Mouse (Mus musculus): ENCODE data around the gene Map1lc3b. TPM values are rescaled to one million over a fixed set of nuclear protein-coding genes. Genes with fewer than 3 reads are reported as not detected.

Map1lc3b gene
- polyA plus RNA-seq, 1 experiment from 2014 or later: 205 TPM

GRCm38 (mm10) chr8:121570335-121570734, 19.8 kb upstream of the Map1lc3b start:
- peak; percentile 76 for ATAC-seq
- H3K27me3 ChIP-seq (ENCODE audit: insufficient read depth, low read length): no peaks in the 10 kb centered on the region
- DNase-seq: peak; percentile 68

GRCm38 (mm10) chr8:121570801-121571200, 19.4 kb upstream of the Map1lc3b start:
- Histone ChIP-seq H3K4me3 (ENCODE audit: low read depth, low read length) (0 out of 2 replicates have a peak overlapping the region, but pooled peaks have one; percentile 1), H3K36me3 (replicated peaks; ENCODE audit: insufficient read depth, low read length) (no peaks in the 10 kb centered on the region), H3K4me1 (ENCODE audit: insufficient read depth) (peaks cover 18% of the 10 kb centered on the region), H3K9ac (replicated peaks) (peak overlapping the region; percentile 1; the same call in 1 of the 2 replicates), H3K4me2 (ENCODE audit: low read depth, low read length) (peak overlapping the region; percentile 62), H3K9me3 (ENCODE audit: low read length) (no peaks in the 10 kb centered on the region), H3K27ac (ENCODE audit: low read depth) (peak overlapping the region; percentile 69), H3K27me3 (ENCODE audit: insufficient read depth, low read length) (no peaks in the 10 kb centered on the region)
- TF ChIP-seq EP300 (IDR thresholded peaks at IDR 0.05; ENCODE audit: low read depth) (no peak), CTCF (IDR thresholded peaks at IDR 0.05; ENCODE audit: low read depth) (no peak)
- WGBS (ENCODE audit: insufficient replicate concordance): 53% methylated on average over 17 of the region's 17 CpGs
- no peak for DNase-seq
- peak; percentile 22; the same call in 1 of the 2 replicates for ATAC-seq

More at GRCm38 (mm10) chr8:121570335-121570734, 19.8 kb upstream of the Map1lc3b start:
- Histone ChIP-seq H3K4me3 (ENCODE audit: low read depth, low read length) (0 out of 2 replicates have a peak overlapping the region, but pooled peaks have one; percentile 1), H3K4me1 (ENCODE audit: insufficient read depth) (peaks cover 18% of the 10 kb centered on the region), H3K9me3 (ENCODE audit: low read length) (no peaks in the 10 kb centered on the region), H3K27ac (ENCODE audit: low read depth) (peak overlapping the region; percentile 69), H3K4me2 (ENCODE audit: low read depth, low read length) (peak overlapping the region; percentile 62), H3K36me3 (replicated peaks; ENCODE audit: insufficient read depth, low read length) (no peaks in the 10 kb centered on the region), H3K9ac (replicated peaks) (peak overlapping the region; percentile 1; the same call in 1 of the 2 replicates)
- 40% methylated on average over 21 of the region's 21 CpGs for WGBS (ENCODE audit: insufficient replicate concordance)
- no peak for TF ChIP-seq CTCF (IDR thresholded peaks at IDR 0.05; ENCODE audit: low read depth)
- TF ChIP-seq EP300 (IDR thresholded peaks at IDR 0.05; ENCODE audit: low read depth): no peak

- H3K27me3 ChIP-seq (ENCODE audit: insufficient read depth, low read length): no peaks in the 10 kb centered on the region
- H3K9me3 ChIP-seq (ENCODE audit: low read length): no peaks in the 10 kb centered on the region
- WGBS (ENCODE audit: insufficient replicate concordance): 83% methylated on average over 7 of the region's 7 CpGs
- DNase-seq: no peak
- ATAC-seq: no peak
- peaks cover 21% of the 10 kb centered on the region for H3K4me1 ChIP-seq (ENCODE audit: insufficient read depth)
- no peak overlapping the region for H3K27ac ChIP-seq (ENCODE audit: low read depth)
- H3K4me3 ChIP-seq (ENCODE audit: low read depth, low read length): no peak overlapping the region
- H3K4me2 ChIP-seq (ENCODE audit: low read depth, low read length): no peak overlapping the region
- no peaks in the 10 kb centered on the region for H3K36me3 ChIP-seq (replicated peaks; ENCODE audit: insufficient read depth, low read length)
- no peak overlapping the region for H3K9ac ChIP-seq (replicated peaks)
- TF ChIP-seq EP300 (IDR thresholded peaks at IDR 0.05; ENCODE audit: low read depth) (no peak), CTCF (IDR thresholded peaks at IDR 0.05; ENCODE audit: low read depth) (no peak)
Observed at GRCm38 (mm10) chr8:121572121-121572520, 18.0 kb upstream of the Map1lc3b start.

GRCm38 (mm10) chr8:121573275-121573674, 16.9 kb upstream of the Map1lc3b start:
- Histone ChIP-seq H3K9ac (replicated peaks) (no peak overlapping the region), H3K36me3 (replicated peaks; ENCODE audit: insufficient read depth, low read length) (no peaks in the 10 kb centered on the region), H3K9me3 (ENCODE audit: low read length) (no peaks in the 10 kb centered on the region), H3K4me3 (ENCODE audit: low read depth, low read length) (no peak overlapping the region), H3K4me1 (ENCODE audit: insufficient read depth) (peaks cover 32% of the 10 kb centered on the region), H3K27me3 (ENCODE audit: insufficient read depth, low read length) (no peaks in the 10 kb centered on the region), H3K27ac (ENCODE audit: low read depth) (no peak overlapping the region), H3K4me2 (ENCODE audit: low read depth, low read length) (no peak overlapping the region)
- DNase-seq (peak; percentile 56), ATAC-seq (peak; percentile 24)
- TF ChIP-seq EP300 (IDR thresholded peaks at IDR 0.05; ENCODE audit: low read depth): no peak
- no peak for TF ChIP-seq CTCF (IDR thresholded peaks at IDR 0.05; ENCODE audit: low read depth)
- 39% methylated on average over 3 of the region's 3 CpGs for WGBS (ENCODE audit: insufficient replicate concordance)

GRCm38 (mm10) chr8:121575661-121576060, 14.5 kb upstream of the Map1lc3b start:
- Histone ChIP-seq H3K4me3 (ENCODE audit: low read depth, low read length) (no peak overlapping the region), H3K9me3 (ENCODE audit: low read length) (no peaks in the 10 kb centered on the region), H3K36me3 (replicated peaks; ENCODE audit: insufficient read depth, low read length) (no peaks in the 10 kb centered on the region), H3K27ac (ENCODE audit: low read depth) (no peak overlapping the region), H3K4me1 (ENCODE audit: insufficient read depth) (peaks cover 41% of the 10 kb centered on the region), H3K4me2 (ENCODE audit: low read depth, low read length) (no peak overlapping the region), H3K27me3 (ENCODE audit: insufficient read depth, low read length) (no peaks in the 10 kb centered on the region), H3K9ac (replicated peaks) (0 out of 2 replicates have a peak overlapping the region, but pooled peaks have one; percentile 6)
- ATAC-seq (no peak), DNase-seq (no peak)
- TF ChIP-seq EP300 (IDR thresholded peaks at IDR 0.05; ENCODE audit: low read depth) (no peak), CTCF (IDR thresholded peaks at IDR 0.05; ENCODE audit: low read depth) (no peak)
- WGBS (ENCODE audit: insufficient replicate concordance): 77% methylated on average over 3 of the region's 3 CpGs

GRCm38 (mm10) chr8:121577751-121578675, 12.1 kb upstream of the Map1lc3b start:
- ATAC-seq (no peak), DNase-seq (no peak)
- H3K9me3 ChIP-seq (ENCODE audit: low read length): no peaks in the 10 kb centered on the region
- H3K27ac ChIP-seq (ENCODE audit: low read depth): peak overlapping the region; percentile 78
- H3K36me3 ChIP-seq (replicated peaks; ENCODE audit: insufficient read depth, low read length): no peaks in the 10 kb centered on the region
- 3% methylated on average over 43 of the region's 44 CpGs for WGBS (ENCODE audit: insufficient replicate concordance)
- H3K4me2 ChIP-seq (ENCODE audit: low read depth, low read length): peak overlapping the region; percentile 99
- TF ChIP-seq EP300 (IDR thresholded peaks at IDR 0.05; ENCODE audit: low read depth) (no peak), CTCF (IDR thresholded peaks at IDR 0.05; ENCODE audit: low read depth) (no peak)
- peak overlapping the region; percentile 92 for H3K4me3 ChIP-seq (ENCODE audit: low read depth, low read length)
- no peaks in the 10 kb centered on the region for H3K27me3 ChIP-seq (ENCODE audit: insufficient read depth, low read length)
- peaks cover 41% of the 10 kb centered on the region for H3K4me1 ChIP-seq (ENCODE audit: insufficient read depth)
- H3K9ac ChIP-seq (replicated peaks): peak overlapping the region; percentile 83

Measured in liver, postnatal 0 days (tissue).